Mouse (Mus musculus): ENCODE results near the gene Wdr63.
"Not testable (repeated sequence)": the region's sequence is repeated elsewhere in the genome, so short reads cannot be mapped to it uniquely, and the experiment has no call there.

Wdr63 gene

GRCm38 (mm10) chr3:146007872-146008271, 100.1 kb downstream of the Wdr63 start:
- no peak for DNase-seq

DNA sequence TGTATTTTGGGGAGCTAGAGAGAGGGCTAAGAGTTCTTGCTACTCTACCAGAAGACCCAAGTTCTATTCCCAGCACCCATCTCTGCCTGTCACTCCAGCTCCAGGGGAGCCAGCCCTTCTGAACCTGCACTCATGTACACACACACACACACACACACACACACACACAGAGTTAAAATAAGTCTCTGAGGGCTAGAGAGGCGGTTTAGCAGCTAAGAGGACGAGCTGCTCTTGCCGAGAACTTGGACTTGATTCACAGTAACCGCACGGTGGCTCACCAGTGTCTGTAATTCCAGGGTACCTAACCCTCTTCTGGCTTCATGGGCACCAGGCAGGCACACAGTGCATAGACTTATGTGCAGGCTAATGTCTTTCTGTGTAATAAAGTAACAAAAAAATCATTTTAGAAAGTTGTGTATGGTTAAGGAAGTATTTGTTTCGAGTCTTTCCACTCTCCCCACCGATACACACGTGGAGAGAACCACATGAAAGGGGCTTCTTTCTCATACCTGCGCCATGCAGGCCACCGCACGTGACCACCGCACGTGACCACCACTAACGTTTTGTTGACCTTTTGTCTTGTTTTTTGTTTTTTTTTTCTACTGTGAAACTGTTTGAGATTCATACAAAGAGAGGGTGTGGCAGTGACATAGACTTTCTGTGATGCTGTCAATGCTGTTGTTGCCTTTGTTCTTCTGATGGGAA, 103.4 kb downstream of the Wdr63 start:
- no peak for DNase-seq

GRCm38 (mm10) chr3:145996539-145996938, 111.4 kb downstream of the Wdr63 start:
- not testable (repeated sequence) for DNase-seq

GRCm38 (mm10) chr3:145995489-145995888, 112.4 kb downstream of the Wdr63 start:
- DNase-seq = no peak

- DNase-seq = no peak
Measured at GRCm38 (mm10) chr3:145993481-145994201, 114.3 kb downstream of the Wdr63 start.

DNA sequence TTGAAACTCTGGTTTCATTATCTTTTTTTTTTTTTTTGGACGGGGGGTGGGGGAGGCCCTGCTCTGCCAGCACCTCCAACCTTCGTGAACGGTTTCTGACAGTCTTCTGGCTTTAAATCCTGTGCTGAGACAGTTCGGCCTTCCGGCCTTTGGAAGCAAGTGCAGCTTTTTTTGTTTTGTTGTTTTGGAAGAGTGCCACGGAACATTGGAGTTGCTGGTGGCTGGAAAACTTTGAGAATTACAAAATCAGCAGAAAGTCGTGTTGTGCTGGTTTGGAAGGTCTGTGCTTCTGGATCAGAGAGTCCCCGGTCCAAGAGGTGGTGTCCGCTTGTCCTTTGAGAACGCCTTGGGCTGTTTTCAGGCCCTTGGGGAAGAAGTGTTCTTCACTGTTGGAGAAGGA, 115.1 kb downstream of the Wdr63 start:
- no peak for DNase-seq

DNA sequence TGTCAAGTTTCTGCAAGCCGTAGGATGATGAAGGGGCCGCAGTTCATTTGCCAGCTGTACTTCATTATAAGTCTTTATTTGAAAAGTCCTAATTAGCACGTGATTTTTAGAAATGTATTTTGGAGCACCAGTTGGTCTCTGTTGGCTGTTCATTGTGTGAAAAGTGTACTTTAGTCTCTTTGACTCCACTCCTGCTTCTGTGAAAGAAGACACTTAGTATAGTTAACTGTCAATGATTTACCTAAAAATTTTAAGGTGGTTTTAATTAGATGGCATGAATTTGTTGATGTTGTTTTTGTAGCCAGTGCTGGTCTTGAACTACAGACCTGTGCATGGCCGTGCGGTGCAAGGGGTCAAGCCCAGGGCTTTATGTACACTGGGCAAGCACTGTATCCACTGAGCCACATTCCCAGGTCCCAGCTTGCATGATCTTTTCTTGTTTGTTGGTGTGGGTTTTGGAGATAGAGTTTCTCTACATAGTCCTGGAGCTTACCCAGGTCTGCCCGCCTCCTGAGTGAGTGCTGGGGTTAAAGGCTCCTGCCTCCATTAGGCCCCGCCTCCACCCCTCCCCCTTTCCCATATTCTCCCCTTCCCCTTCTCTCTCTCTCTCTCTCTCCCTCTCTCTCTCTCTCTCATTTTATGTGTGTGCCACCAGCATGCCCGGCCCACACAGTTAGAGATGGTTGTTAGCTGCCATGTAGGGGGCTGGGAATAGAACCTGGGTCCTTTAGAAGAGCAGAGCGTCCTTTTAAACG, 115.8 kb downstream of the Wdr63 start:
- no peak for DNase-seq

- no peak for DNase-seq
Measured at GRCm38 (mm10) chr3:145991130-145991529, 116.8 kb downstream of the Wdr63 start.

Data from thymus, postnatal 14 days (tissue).